Mouse (Mus musculus) brain, embryonic 14.5 days (tissue): ENCODE results near the gene Uncx.

ENCODE experiments used
- CTCF ChIP-seq: fragments of 200-500 bp; IDR thresholded peaks from 2 replicates; pipeline ENCODE4 v1.5.1; 2012; ENCODE audit warnings: inconsistent platforms, mild to moderate bottlenecking, moderate library complexity, borderline replicate concordance; ENCODE audit not compliant: insufficient read depth, insufficient read length; ENCODE audit errors: extremely low read depth
- POLR2A ChIP-seq: fragments of 200-500 bp; IDR thresholded peaks from 2 replicates; pipeline ENCODE4 v1.6.1; 2012; ENCODE audit warnings: mild to moderate bottlenecking, inconsistent platforms, borderline replicate concordance; ENCODE audit not compliant: poor library complexity, insufficient read depth, insufficient read length, severe bottlenecking; ENCODE audit errors: extremely low read depth

GRCm38 (mm10) chr5:139542043-139542365 lies 1.3 kb upstream of the Uncx start:
- TF ChIP-seq CTCF (no peak), POLR2A (no peak)
